Mouse (Mus musculus): ENCODE data around the gene Map2. TPM values are rescaled to one million over a fixed set of nuclear protein-coding genes. Genes with fewer than 3 reads are reported as not detected.

The Map2 gene
- polyA plus RNA-seq, 1 experiment from 2014 or later, result 5.5 TPM

GRCm38 (mm10) chr1:66263220-66263619 is 88.1 kb downstream of the Map2 start:
- no peaks in the 10 kb centered on the region for H3K9me3 ChIP-seq (ENCODE audit: control insufficient read depth, low read length)
- no peak overlapping the region for H3K9ac ChIP-seq (ENCODE audit: low read depth, low read length)
- no peaks in the 10 kb centered on the region for H3K36me3 ChIP-seq (ENCODE audit: control insufficient read depth, insufficient read depth, low read length)
- no peak overlapping the region for H3K27ac ChIP-seq (ENCODE audit: low read depth, low read length)
- no peaks in the 10 kb centered on the region for H3K27me3 ChIP-seq (replicated peaks; ENCODE audit: control insufficient read depth, insufficient read depth, low read length)
- H3K4me3 ChIP-seq (ENCODE audit: low read depth, low read length), result no peak overlapping the region
- H3K4me2 ChIP-seq, result no peak overlapping the region
- DNase-seq (ENCODE audit: low spot score), result no peak
- no peak for ATAC-seq (replicated peaks; ENCODE audit: low FRiP score)
- 82% methylated on average over 3 of the region's 3 CpGs for WGBS
- H3K4me1 ChIP-seq (replicated peaks; ENCODE audit: control insufficient read depth, insufficient read depth, low read length), result no peaks in the 10 kb centered on the region

GRCm38 (mm10) chr1:66266231-66266924 is 91.3 kb downstream of the Map2 start:
- Histone ChIP-seq H3K9ac (ENCODE audit: low read depth, low read length) (no peak overlapping the region), H3K9me3 (ENCODE audit: control insufficient read depth, low read length) (no peaks in the 10 kb centered on the region), H3K27me3 (replicated peaks; ENCODE audit: control insufficient read depth, insufficient read depth, low read length) (no peaks in the 10 kb centered on the region), H3K27ac (ENCODE audit: low read depth, low read length) (no peak overlapping the region), H3K4me3 (ENCODE audit: low read depth, low read length) (no peak overlapping the region), H3K4me1 (replicated peaks; ENCODE audit: control insufficient read depth, insufficient read depth, low read length) (no peaks in the 10 kb centered on the region), H3K4me2 (no peak overlapping the region), H3K36me3 (ENCODE audit: control insufficient read depth, insufficient read depth, low read length) (no peaks in the 10 kb centered on the region)
- 62% methylated on average over 4 of the region's 4 CpGs for WGBS
- no peak for DNase-seq (ENCODE audit: low spot score)
- ATAC-seq (replicated peaks; ENCODE audit: low FRiP score), result no peak

GRCm38 (mm10) chr1:66277663-66278062 is 102.6 kb downstream of the Map2 start:
- H3K4me3 ChIP-seq (ENCODE audit: low read depth, low read length), result no peak overlapping the region
- H3K4me1 ChIP-seq (replicated peaks; ENCODE audit: control insufficient read depth, insufficient read depth, low read length), result no peaks in the 10 kb centered on the region
- H3K27me3 ChIP-seq (replicated peaks; ENCODE audit: control insufficient read depth, insufficient read depth, low read length), result no peaks in the 10 kb centered on the region
- H3K4me2 ChIP-seq, result no peak overlapping the region
- ATAC-seq (replicated peaks; ENCODE audit: low FRiP score) (no peak), DNase-seq (ENCODE audit: low spot score) (no peak)
- 61% methylated on average over 5 of the region's 5 CpGs for WGBS
- no peak overlapping the region for H3K9ac ChIP-seq (ENCODE audit: low read depth, low read length)
- no peak overlapping the region for H3K27ac ChIP-seq (ENCODE audit: low read depth, low read length)
- H3K9me3 ChIP-seq (ENCODE audit: control insufficient read depth, low read length), result no peaks in the 10 kb centered on the region
- H3K36me3 ChIP-seq (ENCODE audit: control insufficient read depth, insufficient read depth, low read length), result no peaks in the 10 kb centered on the region

GRCm38 (mm10) chr1:66279222-66280009 is 104.3 kb downstream of the Map2 start:
- DNase-seq (ENCODE audit: low spot score), result no peak
- no peak overlapping the region for H3K4me2 ChIP-seq
- 65% methylated on average over 4 of the region's 4 CpGs for WGBS
- H3K4me3 ChIP-seq (ENCODE audit: low read depth, low read length), result no peak overlapping the region
- H3K36me3 ChIP-seq (ENCODE audit: control insufficient read depth, insufficient read depth, low read length), result no peaks in the 10 kb centered on the region
- no peak overlapping the region for H3K9ac ChIP-seq (ENCODE audit: low read depth, low read length)
- H3K9me3 ChIP-seq (ENCODE audit: control insufficient read depth, low read length), result no peaks in the 10 kb centered on the region
- H3K27me3 ChIP-seq (replicated peaks; ENCODE audit: control insufficient read depth, insufficient read depth, low read length), result no peaks in the 10 kb centered on the region
- no peak for ATAC-seq (replicated peaks; ENCODE audit: low FRiP score)
- H3K27ac ChIP-seq (ENCODE audit: low read depth, low read length), result no peak overlapping the region
- H3K4me1 ChIP-seq (replicated peaks; ENCODE audit: control insufficient read depth, insufficient read depth, low read length), result no peaks in the 10 kb centered on the region

GRCm38 (mm10) chr1:66280152-66280551 is 105.1 kb downstream of the Map2 start:
- no peaks in the 10 kb centered on the region for H3K36me3 ChIP-seq (ENCODE audit: control insufficient read depth, insufficient read depth, low read length)
- H3K27ac ChIP-seq (ENCODE audit: low read depth, low read length), result no peak overlapping the region
- no peaks in the 10 kb centered on the region for H3K4me1 ChIP-seq (replicated peaks; ENCODE audit: control insufficient read depth, insufficient read depth, low read length)
- no peaks in the 10 kb centered on the region for H3K27me3 ChIP-seq (replicated peaks; ENCODE audit: control insufficient read depth, insufficient read depth, low read length)
- no peak overlapping the region for H3K4me2 ChIP-seq
- H3K9ac ChIP-seq (ENCODE audit: low read depth, low read length), result no peak overlapping the region
- 81% methylated on average over 4 of the region's 4 CpGs for WGBS
- DNase-seq (ENCODE audit: low spot score) (no peak), ATAC-seq (replicated peaks; ENCODE audit: low FRiP score) (no peak)
- no peaks in the 10 kb centered on the region for H3K9me3 ChIP-seq (ENCODE audit: control insufficient read depth, low read length)
- H3K4me3 ChIP-seq (ENCODE audit: low read depth, low read length), result no peak overlapping the region

- Histone ChIP-seq H3K9me3 (ENCODE audit: control insufficient read depth, low read length) (no peaks in the 10 kb centered on the region), H3K4me1 (replicated peaks; ENCODE audit: control insufficient read depth, insufficient read depth, low read length) (no peaks in the 10 kb centered on the region), H3K4me3 (ENCODE audit: low read depth, low read length) (no peak overlapping the region), H3K9ac (ENCODE audit: low read depth, low read length) (no peak overlapping the region), H3K36me3 (ENCODE audit: control insufficient read depth, insufficient read depth, low read length) (no peaks in the 10 kb centered on the region), H3K27me3 (replicated peaks; ENCODE audit: control insufficient read depth, insufficient read depth, low read length) (no peaks in the 10 kb centered on the region), H3K4me2 (no peak overlapping the region), H3K27ac (ENCODE audit: low read depth, low read length) (no peak overlapping the region)
- 48% methylated on average over 3 of the region's 3 CpGs for whole genome bisulfite sequencing
- no peak for ATAC-seq (replicated peaks; ENCODE audit: low FRiP score)
- no peak for DNase-seq (ENCODE audit: low spot score)
Observed at GRCm38 (mm10) chr1:66282447-66282846, 107.4 kb downstream of the Map2 start.

GRCm38 (mm10) chr1:66288987-66289386 is 113.9 kb downstream of the Map2 start:
- no peak for ATAC-seq (replicated peaks; ENCODE audit: low FRiP score)
- no peak for DNase-seq (ENCODE audit: low spot score)
- no peak overlapping the region for H3K27ac ChIP-seq (ENCODE audit: low read depth, low read length)
- H3K4me1 ChIP-seq (replicated peaks; ENCODE audit: control insufficient read depth, insufficient read depth, low read length), result no peaks in the 10 kb centered on the region
- no peaks in the 10 kb centered on the region for H3K36me3 ChIP-seq (ENCODE audit: control insufficient read depth, insufficient read depth, low read length)
- H3K4me2 ChIP-seq, result no peak overlapping the region
- H3K27me3 ChIP-seq (replicated peaks; ENCODE audit: control insufficient read depth, insufficient read depth, low read length), result no peaks in the 10 kb centered on the region
- no peaks in the 10 kb centered on the region for H3K9me3 ChIP-seq (ENCODE audit: control insufficient read depth, low read length)
- no peak overlapping the region for H3K9ac ChIP-seq (ENCODE audit: low read depth, low read length)
- H3K4me3 ChIP-seq (ENCODE audit: low read depth, low read length), result no peak overlapping the region
- 81% methylated on average over 4 of the region's 4 CpGs for WGBS

- ATAC-seq (replicated peaks; ENCODE audit: low FRiP score) (no peak), DNase-seq (ENCODE audit: low spot score) (no peak)
- Histone ChIP-seq H3K4me2 (no peak overlapping the region), H3K27me3 (replicated peaks; ENCODE audit: control insufficient read depth, insufficient read depth, low read length) (no peaks in the 10 kb centered on the region), H3K4me1 (replicated peaks; ENCODE audit: control insufficient read depth, insufficient read depth, low read length) (no peaks in the 10 kb centered on the region), H3K27ac (ENCODE audit: low read depth, low read length) (no peak overlapping the region), H3K4me3 (ENCODE audit: low read depth, low read length) (no peak overlapping the region), H3K9ac (ENCODE audit: low read depth, low read length) (no peak overlapping the region), H3K9me3 (ENCODE audit: control insufficient read depth, low read length) (no peaks in the 10 kb centered on the region), H3K36me3 (ENCODE audit: control insufficient read depth, insufficient read depth, low read length) (no peaks in the 10 kb centered on the region)
- WGBS, result 76% methylated on average over 3 of the region's 3 CpGs
Observed at GRCm38 (mm10) chr1:66292121-66292881, 117.2 kb downstream of the Map2 start.

Measured in liver, embryonic 11.5 days (tissue).